Mouse (Mus musculus) cerebellum, adult 2 months (tissue): Measurements from ENCODE around the gene Nfkbia.

Source experiments
- CTCF ChIP-seq: fragments of 200-500 bp; IDR thresholded peaks from 2 replicates; pipeline ENCODE4 v1.5.1; 2011; ENCODE audit warnings: low read depth, mild to moderate bottlenecking, control low read depth, low read length, moderate library complexity, borderline replicate concordance; ENCODE audit not compliant: insufficient read depth
- POLR2A ChIP-seq: fragments of 200-500 bp; IDR thresholded peaks from 2 replicates; pipeline ENCODE4 v1.6.1; 2011; ENCODE audit warnings: low read length, control low read depth, borderline replicate concordance; ENCODE audit not compliant: insufficient read depth

GRCm38 (mm10) chr12:55486923-55487674, 5.3 kb downstream of the Nfkbia start:
- TF ChIP-seq POLR2A (no peak), CTCF (no peak)
